Mouse (Mus musculus) bone marrow, adult 2 months (tissue): ENCODE measurements around the gene Ccdc116.

Experiments used
- CTCF ChIP-seq: fragments of 200-500 bp; IDR thresholded peaks from 2 replicates; pipeline ENCODE4 v1.5.1; 2011; ENCODE audit warnings: low read length, control low read depth; ENCODE audit not compliant: control insufficient read depth, insufficient read depth
- POLR2A ChIP-seq: fragments of 200-500 bp; IDR thresholded peaks from 2 replicates; pipeline ENCODE4 v1.6.1; 2011; ENCODE audit warnings: low read depth, mild to moderate bottlenecking, control low read depth, low read length, borderline replicate concordance; ENCODE audit not compliant: control insufficient read depth

DNA sequence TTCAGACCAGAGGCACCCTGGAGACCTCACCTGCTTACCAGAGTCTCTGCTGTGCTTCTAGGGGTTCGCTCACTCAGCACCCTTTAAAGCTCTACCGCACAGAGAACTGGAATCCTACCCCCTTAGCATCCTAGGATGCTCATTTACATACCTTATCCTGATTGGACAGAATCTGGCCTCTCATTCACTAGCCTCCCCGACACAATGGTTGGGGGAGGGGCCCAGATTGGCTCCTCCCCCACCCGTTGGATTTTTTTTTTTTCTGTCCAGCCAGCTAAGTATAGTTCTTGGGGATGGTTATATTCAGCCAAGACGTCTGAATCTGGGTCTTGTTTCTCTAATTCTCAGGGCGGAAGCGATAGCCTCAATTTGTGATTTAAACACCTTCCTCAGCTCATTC lies 2.7 kb downstream of the Ccdc116 start, which contains the start of gene Ydjc:
- TF ChIP-seq CTCF, result no peak
- TF ChIP-seq POLR2A, result no peak
